Mouse (Mus musculus): ENCODE data around the gene Slc35a3.

The Slc35a3 gene

GRCm38 (mm10) chr3:116638572-116638971 lies 74.1 kb downstream of the Slc35a3 start:
- no peak for DNase-seq (ENCODE audit: low spot score in 2 of 2)

GRCm38 (mm10) chr3:116637693-116638476 lies 74.7 kb downstream of the Slc35a3 start:
- DNase-seq (ENCODE audit: low spot score in 2 of 2) = no peak

- no peak for DNase-seq (ENCODE audit: low spot score in 2 of 2)
Measured at GRCm38 (mm10) chr3:116635799-116636198, 76.8 kb downstream of the Slc35a3 start.

DNA sequence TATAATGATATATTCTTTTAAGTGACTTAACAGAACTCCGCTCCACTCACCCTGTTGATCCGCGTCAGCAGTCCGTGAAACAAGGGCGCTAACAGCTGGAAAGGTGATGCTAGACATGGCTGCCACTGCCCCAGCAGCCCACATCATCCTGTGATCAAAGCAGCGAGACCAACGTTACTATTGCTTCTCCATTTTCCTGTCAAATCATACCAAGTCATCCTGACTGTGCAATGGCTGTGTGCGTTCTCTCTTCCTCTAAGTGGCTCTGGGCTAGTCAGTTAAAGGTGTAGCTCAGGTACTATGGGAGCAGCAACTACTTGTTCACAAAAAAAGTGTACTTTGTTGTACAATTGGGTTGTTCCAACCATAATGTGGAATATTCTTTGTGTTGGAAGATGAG lies 77.8 kb downstream of the Slc35a3 start:
- DNase-seq (ENCODE audit: low spot score in 2 of 2) = no peak

- DNase-seq (ENCODE audit: low spot score in 2 of 2) = no peak
Measured at GRCm38 (mm10) chr3:116634091-116634490, 78.5 kb downstream of the Slc35a3 start.

- no peak for DNase-seq (ENCODE audit: low spot score in 2 of 2)
Measured at GRCm38 (mm10) chr3:116632971-116633370, 79.7 kb downstream of the Slc35a3 start.

DNA sequence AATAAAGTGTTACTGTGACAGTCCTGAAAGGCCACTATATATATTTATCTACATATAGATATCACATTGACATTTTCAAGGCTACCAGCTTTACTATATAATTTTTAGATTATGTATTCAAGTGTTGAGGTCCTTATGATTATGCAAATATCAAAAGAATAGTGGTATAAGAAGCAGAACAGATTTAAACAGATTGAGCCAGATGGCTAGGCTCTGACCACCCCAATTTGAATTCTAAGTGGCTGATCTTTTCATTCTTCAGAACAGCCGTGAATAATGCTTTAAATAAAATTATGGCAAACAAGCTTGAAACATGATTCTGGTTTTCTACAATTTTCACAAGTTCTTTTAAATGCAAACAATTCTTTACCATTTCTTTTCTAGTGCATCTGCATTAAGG lies 81.2 kb downstream of the Slc35a3 start:
- DNase-seq (ENCODE audit: low spot score in 2 of 2) = no peak

- no peak for DNase-seq (ENCODE audit: low spot score in 2 of 2)
Measured at GRCm38 (mm10) chr3:116622641-116623040, 90.0 kb downstream of the Slc35a3 start.

DNA sequence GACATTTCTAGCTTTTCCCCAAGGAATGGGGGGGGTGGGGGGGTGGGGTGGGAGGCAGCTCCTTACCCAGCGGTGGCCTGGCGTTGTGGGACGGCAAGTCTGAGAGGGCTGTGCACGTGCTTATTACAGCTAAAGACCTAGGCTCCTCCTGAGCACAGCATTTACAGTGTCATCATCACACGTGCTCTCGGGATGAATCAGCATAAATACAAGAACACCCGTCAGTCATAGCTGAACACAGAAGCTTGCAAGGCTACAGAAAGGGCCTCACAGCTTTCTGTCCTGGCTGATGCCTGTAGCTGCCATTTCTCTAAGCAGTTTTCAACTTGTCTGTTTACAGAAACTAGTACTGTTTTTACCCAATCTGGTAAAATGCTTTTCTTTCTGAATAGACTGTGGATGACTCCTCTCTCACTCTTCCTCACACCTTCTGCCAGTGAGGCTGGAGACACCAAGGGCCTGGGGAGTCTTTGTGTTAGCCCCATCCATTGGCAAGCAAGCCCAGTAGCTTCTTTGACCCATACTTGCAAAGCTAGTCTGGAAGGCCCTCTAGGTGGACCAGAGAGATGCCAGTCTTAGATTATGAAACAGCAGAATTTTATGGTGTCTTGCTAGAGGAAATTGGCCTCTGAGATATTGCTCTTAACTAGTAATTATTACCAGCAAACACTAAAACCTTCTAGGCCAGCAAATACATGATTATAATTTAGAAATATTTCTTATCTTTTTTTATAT lies 91.8 kb downstream of the Slc35a3 start:
- DNase-seq (ENCODE audit: low spot score in 2 of 2) = no peak
